Mouse (Mus musculus) MN1 (cell line): ENCODE results near the gene Llph.

ENCODE experiments used
- DNase-seq: peaks from one replicate; pipeline ENCODE4 v3.0.0-alpha.2; 2016; ENCODE audit warnings: low spot score

The Llph gene

GRCm38 (mm10) chr10:120219578-120220359, 7.1 kb upstream of the Llph start:
- no peak for DNase-seq

GRCm38 (mm10) chr10:120220776-120221175, 6.1 kb upstream of the Llph start:
- no peak for DNase-seq

- DNase-seq = peak; percentile 81
Measured at GRCm38 (mm10) chr10:120231718-120232117, 4.8 kb downstream of the Llph start.

DNA sequence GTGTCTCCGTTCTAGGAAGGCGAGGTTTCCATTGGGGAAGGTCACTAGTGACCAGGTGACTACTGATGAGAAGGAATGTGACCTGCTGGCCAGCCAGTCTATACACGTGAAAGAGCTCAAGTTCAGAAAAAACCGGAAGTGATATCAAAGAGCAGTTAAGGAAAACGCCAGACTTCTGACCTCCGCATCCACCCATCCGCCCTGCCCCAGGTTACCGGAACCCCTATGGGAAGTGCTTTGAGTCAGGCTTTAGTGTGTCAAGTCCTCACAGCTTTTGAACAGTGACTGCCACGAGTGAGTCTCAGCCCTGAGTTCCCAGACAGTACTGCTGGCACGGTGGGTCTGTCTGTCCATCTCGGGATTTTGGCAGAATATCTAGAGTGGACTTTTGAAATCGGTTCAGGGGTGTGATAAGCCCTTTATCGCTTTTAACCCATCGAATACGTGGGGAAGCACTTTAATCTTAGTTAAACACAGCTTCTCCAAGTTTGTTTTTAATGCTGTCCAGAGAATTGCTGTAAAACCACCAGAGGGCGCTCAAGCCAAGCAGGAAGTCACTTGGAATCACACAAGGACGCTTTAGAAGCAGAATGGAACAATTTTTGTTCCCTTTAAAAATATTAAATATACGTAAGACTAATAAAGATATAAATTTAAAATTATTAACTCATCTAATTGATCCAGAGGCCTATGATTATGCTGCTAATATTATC, 6.9 kb downstream of the Llph start:
- peak; percentile 77 for DNase-seq

DNA sequence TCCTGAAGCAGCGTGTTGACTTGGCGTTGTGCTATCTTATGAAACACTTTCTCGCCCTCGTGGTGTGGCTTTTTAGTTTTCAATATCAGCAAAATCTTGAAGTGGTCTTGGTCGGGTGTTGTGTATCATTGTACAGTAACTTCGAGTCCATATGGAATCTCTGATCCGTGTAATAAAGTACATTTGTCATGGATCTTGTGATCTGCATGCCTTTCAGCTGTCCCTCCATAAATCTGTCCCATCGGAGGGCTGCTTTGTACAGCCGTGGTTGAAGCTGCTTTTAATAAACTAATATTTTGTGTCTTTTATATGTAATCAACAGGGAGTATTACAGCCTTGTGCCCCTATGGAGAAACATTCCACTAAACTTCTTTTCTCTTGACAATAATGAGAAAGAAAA, 10.0 kb downstream of the Llph start:
- DNase-seq = no peak

GRCm38 (mm10) chr10:120238241-120238640, 11.4 kb downstream of the Llph start:
- no peak for DNase-seq

GRCm38 (mm10) chr10:120239476-120239875, 12.6 kb downstream of the Llph start:
- DNase-seq = no peak

GRCm38 (mm10) chr10:120242421-120242820, 15.6 kb downstream of the Llph start:
- DNase-seq = no peak

- DNase-seq = no peak
Measured at GRCm38 (mm10) chr10:120245681-120246080, 18.8 kb downstream of the Llph start.

DNA sequence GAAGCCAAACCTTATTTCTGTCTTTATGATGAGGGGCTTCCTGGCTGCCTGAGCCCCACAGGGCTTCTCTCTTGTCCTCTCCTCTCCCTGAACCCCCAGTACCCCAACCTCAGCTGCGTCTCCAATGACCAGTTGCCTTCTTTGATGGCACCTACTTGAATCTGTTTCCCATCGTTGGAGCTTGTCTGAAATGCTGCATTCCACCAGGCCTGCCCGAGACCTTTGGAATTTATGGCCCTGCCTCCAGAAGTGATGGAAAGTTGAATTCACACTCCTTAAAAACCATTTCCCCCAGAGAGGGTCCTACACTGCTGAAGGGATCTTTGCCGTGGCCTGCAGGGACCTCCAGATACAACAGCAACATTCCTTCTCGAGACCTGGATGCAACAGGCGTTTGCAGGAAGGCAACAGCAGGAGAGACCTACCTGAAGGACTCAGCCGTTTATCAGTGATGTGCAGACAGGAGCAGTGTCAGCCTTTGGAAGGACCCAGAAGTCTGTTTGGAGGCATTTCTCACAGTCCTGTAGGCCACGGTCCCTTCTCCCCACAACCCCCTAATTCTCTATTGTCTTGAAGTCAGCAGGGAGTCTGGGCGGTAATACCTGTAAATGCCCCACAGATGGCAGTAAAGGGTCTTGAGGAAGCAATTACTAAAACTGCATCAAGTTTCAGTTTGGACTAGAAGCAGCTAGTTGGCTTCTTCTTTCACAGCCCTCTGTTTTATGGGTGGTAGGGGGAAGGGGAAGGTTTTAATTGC, 20.3 kb downstream of the Llph start:
- peak; percentile 88 for DNase-seq

- DNase-seq = no peak
Measured at GRCm38 (mm10) chr10:120250911-120251683, 24.2 kb downstream of the Llph start.

DNA sequence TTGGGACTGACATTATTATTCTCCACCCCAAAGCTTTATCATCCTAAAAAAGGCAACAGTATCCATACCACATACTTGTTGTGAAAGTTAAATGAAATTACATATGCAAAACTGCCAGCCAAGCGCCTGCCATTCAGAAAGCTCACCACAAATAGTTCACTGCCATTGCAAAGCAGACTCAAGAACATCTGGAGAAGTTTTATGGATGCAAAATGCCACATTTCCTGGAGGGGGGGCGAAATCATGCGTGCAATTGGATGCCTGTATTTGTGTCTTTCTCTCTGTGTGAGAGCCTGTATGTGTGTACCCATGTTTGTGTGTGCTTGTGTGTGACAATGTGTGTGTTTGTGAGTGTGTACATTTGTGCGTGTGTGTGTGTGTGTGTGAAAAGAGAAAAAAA, 24.9 kb downstream of the Llph start:
- no peak for DNase-seq

- DNase-seq = no peak
Measured at GRCm38 (mm10) chr10:120252800-120253199, 25.9 kb downstream of the Llph start.

DNA sequence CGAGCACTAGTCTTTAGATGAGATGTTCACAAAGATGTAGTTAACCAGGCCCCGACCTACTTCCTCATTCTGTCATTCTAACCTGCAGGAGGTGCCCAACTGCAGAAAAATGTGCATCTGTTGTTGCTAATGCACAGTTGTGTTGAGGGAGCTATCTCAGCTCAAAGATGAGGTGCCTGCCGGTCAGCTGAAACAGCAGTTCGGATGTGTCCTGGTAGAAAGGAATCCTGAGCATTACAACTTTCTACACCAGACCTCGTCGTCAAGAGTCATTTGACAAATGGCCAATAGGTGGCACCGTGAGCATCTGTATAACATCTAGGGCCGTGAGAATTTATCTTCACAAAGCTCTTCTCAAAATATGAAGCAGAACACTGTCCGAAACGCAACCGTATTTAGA, 30.4 kb downstream of the Llph start:
- DNase-seq = peak; percentile 75

DNA sequence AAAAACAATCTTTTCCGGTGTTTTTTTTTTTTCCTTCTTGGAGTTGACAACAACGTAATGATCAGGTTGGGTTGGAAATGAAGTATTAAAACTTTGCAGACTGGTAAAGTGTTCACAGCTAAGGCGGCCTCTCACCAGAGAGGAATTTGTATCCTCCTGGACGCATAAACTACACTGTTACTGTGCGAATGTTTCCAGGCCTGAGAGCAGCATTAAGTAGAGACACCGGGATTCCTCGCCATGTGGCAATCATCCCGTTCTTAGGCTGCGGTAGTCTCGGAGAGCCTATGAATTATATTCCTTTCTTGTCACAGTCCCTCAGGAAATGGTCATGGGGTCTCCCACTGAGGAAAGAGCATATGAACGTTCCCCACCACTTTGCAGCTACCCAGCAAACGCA, 40.9 kb downstream of the Llph start:
- DNase-seq = no peak

- no peak for DNase-seq
Measured at GRCm38 (mm10) chr10:120269946-120270345, 43.1 kb downstream of the Llph start.

GRCm38 (mm10) chr10:120270777-120271176, 43.9 kb downstream of the Llph start:
- DNase-seq = peak; percentile 66

- no peak for DNase-seq
Measured at GRCm38 (mm10) chr10:120271318-120271717, 44.4 kb downstream of the Llph start.

DNA sequence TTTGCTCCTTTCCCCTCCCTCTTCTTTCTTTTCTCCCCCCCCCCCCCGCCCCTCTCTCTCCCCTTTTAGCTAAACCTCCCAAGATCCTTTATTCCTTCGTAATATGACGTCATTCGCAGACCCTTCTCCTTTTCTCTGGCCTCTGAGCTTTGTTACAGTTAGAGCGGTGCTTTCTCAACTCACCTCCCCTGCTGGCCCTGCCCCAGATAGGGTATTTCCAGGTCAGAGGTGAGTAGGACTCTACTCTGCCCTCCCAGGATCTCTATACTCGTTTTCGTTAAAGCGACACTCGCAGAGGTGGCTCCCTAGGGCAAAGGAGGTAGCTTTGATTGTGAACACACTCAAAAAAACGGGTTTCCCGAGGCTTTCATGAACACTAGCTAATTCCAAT, 45.0 kb downstream of the Llph start:
- DNase-seq = no peak

GRCm38 (mm10) chr10:120272270-120272883, 45.5 kb downstream of the Llph start:
- no peak for DNase-seq

- DNase-seq = no peak
Measured at GRCm38 (mm10) chr10:120273335-120273734, 46.5 kb downstream of the Llph start.
